Mouse (Mus musculus) spleen, adult 2 months (tissue): ENCODE measurements around the gene Plcb4.

Experiments used
- CTCF ChIP-seq: fragments of 200-500 bp; IDR thresholded peaks from 2 replicates; pipeline ENCODE4 v1.5.1; 2011; ENCODE audit warnings: mild to moderate bottlenecking, inconsistent platforms; ENCODE audit not compliant: insufficient read depth, insufficient read length, insufficient replicate concordance; ENCODE audit errors: extremely low read depth
- POLR2A ChIP-seq: fragments of 200-500 bp; IDR thresholded peaks from 2 replicates; pipeline ENCODE4 v1.6.1; 2011; ENCODE audit warnings: low read depth, low read length, inconsistent platforms

DNA sequence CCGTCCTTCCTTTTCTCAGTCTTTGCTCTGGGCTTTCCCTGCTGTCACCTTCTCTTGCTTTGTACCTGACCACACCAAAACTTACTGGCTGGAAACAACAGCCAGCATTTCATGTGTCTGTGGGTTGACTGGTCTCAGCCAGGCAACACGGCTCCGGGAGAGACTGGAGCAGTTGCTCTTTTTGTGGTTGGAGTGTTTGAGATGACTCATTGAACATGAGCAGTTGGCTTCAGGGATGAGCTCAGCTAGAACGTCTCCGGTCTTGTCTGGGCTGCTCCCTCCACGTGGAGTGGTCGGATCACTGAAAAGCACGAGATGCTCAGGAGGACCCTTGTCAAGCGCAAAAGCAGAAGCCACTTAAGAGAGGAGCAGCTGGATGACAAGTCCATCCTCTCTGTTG is 78.7 kb downstream of the Plcb4 start:
- TF ChIP-seq CTCF (no peak), POLR2A (no peak)
